Mouse (Mus musculus): Measurements from ENCODE around the gene Mrpl2.

Gene Mrpl2

GRCm38 (mm10) chr17:46645561-46646321 lies at the start of gene Mrpl2, which contains the start of gene Klc4:
Gene Mrpl2 (plus strand): TSS chr17:46646229.
Gene Klc4 (minus strand): TSS chr17:46646022.
- in situ Hi-C loops (cut with MboI, MseI): loop anchor here (5.0 kb wide), 1 partner anchor 93 kb away; no protein-coding TSS in a partner anchor

GRCm38 (mm10) chr17:46597956-46598355 lies 48.1 kb upstream of the Mrpl2 start:
- in situ Hi-C loops (cut with MboI, MseI): no loop called here

- in situ Hi-C loops (cut with MboI, MseI): no loop called here
Observed at GRCm38 (mm10) chr17:46598963-46599362, 47.1 kb upstream of the Mrpl2 start.

- in situ Hi-C loops (cut with MboI, MseI): no loop called here
Observed at GRCm38 (mm10) chr17:46600569-46600968, 45.5 kb upstream of the Mrpl2 start.

- in situ Hi-C loops (cut with MboI, MseI): no loop called here
Observed at GRCm38 (mm10) chr17:46602212-46602611, 43.8 kb upstream of the Mrpl2 start.

- in situ Hi-C loops (cut with MboI, MseI): no loop called here
Observed at GRCm38 (mm10) chr17:46603229-46603628, 42.8 kb upstream of the Mrpl2 start.

- in situ Hi-C loops (cut with MboI, MseI): no loop called here
Observed at GRCm38 (mm10) chr17:46605126-46605525, 40.9 kb upstream of the Mrpl2 start.

- in situ Hi-C loops (cut with MboI, MseI): no loop called here
Observed at GRCm38 (mm10) chr17:46605987-46606386, 40.0 kb upstream of the Mrpl2 start.

- in situ Hi-C loops (cut with MboI, MseI): no loop called here
Observed at GRCm38 (mm10) chr17:46609721-46610514, 36.1 kb upstream of the Mrpl2 start.

- in situ Hi-C loops (cut with MboI, MseI): no loop called here
Observed at GRCm38 (mm10) chr17:46611316-46611715, 34.7 kb upstream of the Mrpl2 start.

- in situ Hi-C loops (cut with MboI, MseI): no loop called here
Observed at GRCm38 (mm10) chr17:46612189-46612588, 33.8 kb upstream of the Mrpl2 start.

- in situ Hi-C loops (cut with MboI, MseI): no loop called here
Observed at GRCm38 (mm10) chr17:46612820-46613219, 33.2 kb upstream of the Mrpl2 start.

- in situ Hi-C loops (cut with MboI, MseI): no loop called here
Observed at GRCm38 (mm10) chr17:46613229-46613628, 32.8 kb upstream of the Mrpl2 start.

- in situ Hi-C loops (cut with MboI, MseI): no loop called here
Observed at GRCm38 (mm10) chr17:46617799-46618198, 28.2 kb upstream of the Mrpl2 start.

GRCm38 (mm10) chr17:46618394-46618768 lies 27.6 kb upstream of the Mrpl2 start:
- in situ Hi-C loops (cut with MboI, MseI): no loop called here

- in situ Hi-C loops (cut with MboI, MseI): no loop called here
Observed at GRCm38 (mm10) chr17:46618769-46619682, 27.0 kb upstream of the Mrpl2 start.

- in situ Hi-C loops (cut with MboI, MseI): no loop called here
Observed at GRCm38 (mm10) chr17:46619683-46620357, 26.2 kb upstream of the Mrpl2 start.

- in situ Hi-C loops (cut with MboI, MseI): no loop called here
Observed at GRCm38 (mm10) chr17:46621324-46621723, 24.7 kb upstream of the Mrpl2 start.

GRCm38 (mm10) chr17:46622269-46622668 lies 23.8 kb upstream of the Mrpl2 start:
- in situ Hi-C loops (cut with MboI, MseI): no loop called here

GRCm38 (mm10) chr17:46623819-46624557 lies 22.0 kb upstream of the Mrpl2 start:
- in situ Hi-C loops (cut with MboI, MseI): no loop called here
